Mouse (Mus musculus) MEL (cell line): Measurements from ENCODE around the gene Fhl2. TPM values are rescaled to one million over a fixed set of nuclear protein-coding genes. Genes with fewer than 3 reads are reported as not detected.

ENCODE experiments used
- DNase-seq: peaks from one replicate; pipeline ENCODE4 v3.0.0; 2011; ENCODE audit warnings: low read depth, low spot score
- H3K27ac ChIP-seq: 2 replicates; pipeline ENCODE4 v1.5.1; 2012; ENCODE audit warnings: low read depth, mild to moderate bottlenecking, control low read depth, low read length, moderate library complexity; ENCODE audit not compliant: control insufficient read depth
- H3K27me3 ChIP-seq, 2 experiments: fragments of 150-350 bp in 1 of 2; sonication (generic) in 1 of 2; 2 replicates each; pipeline ENCODE4 v1.6.1; 2012; ENCODE audit warnings: low read length in 2 of 2, mild to moderate bottlenecking in 2 of 2, improper control_type of control experiment in 1 of 2, moderate library complexity in 1 of 2; ENCODE audit not compliant: insufficient read depth in 2 of 2, control insufficient read depth in 1 of 2
- H3K36me3 ChIP-seq, 2 experiments: 2 replicates each; pipeline ENCODE4 v1.6.1; 2012 to 2014; ENCODE audit warnings: low read length in 2 of 2, improper control_type of control experiment in 1 of 2, inconsistent platforms in 1 of 2, mild to moderate bottlenecking in 1 of 2; ENCODE audit not compliant: insufficient read depth in 2 of 2, control insufficient read depth in 1 of 2
- H3K4me1 ChIP-seq, 2 experiments: fragments of 150-350 bp in 1 of 2; sonication (generic) in 1 of 2; 2 replicates each; pipeline ENCODE4 v1.6.1; 2012; ENCODE audit warnings: low read length in 2 of 2, improper control_type of control experiment in 1 of 2, mild to moderate bottlenecking in 1 of 2; ENCODE audit not compliant: insufficient read depth in 2 of 2, control insufficient read depth in 1 of 2
- H3K4me3 ChIP-seq, 2 experiments: fragments of 150-350 bp in 1 of 2; sonication (generic) in 1 of 2; 2 replicates each; pipeline ENCODE4 v1.5.1; 2012; ENCODE audit warnings: low read depth in 2 of 2, low read length in 2 of 2, mild to moderate bottlenecking in 2 of 2, moderate library complexity in 2 of 2, control low read depth in 1 of 2, improper control_type of control experiment in 1 of 2; ENCODE audit not compliant: control insufficient read depth in 1 of 2, insufficient read depth in 1 of 2
- H3K79me2 ChIP-seq: 2 replicates; pipeline ENCODE4 v1.6.1; 2012; ENCODE audit warnings: mild to moderate bottlenecking, low read length, moderate library complexity; ENCODE audit not compliant: control insufficient read depth, poor library complexity, insufficient read depth
- H3K9ac ChIP-seq: 2 replicates; pipeline ENCODE4 v1.6.1; 2012; ENCODE audit warnings: low read depth, mild to moderate bottlenecking, control low read depth, low read length, moderate library complexity; ENCODE audit not compliant: control insufficient read depth, poor library complexity, severe bottlenecking
- H3K9me3 ChIP-seq: fragments of 150-350 bp; sonication (generic); replicated peaks from 2 replicates; pipeline ENCODE4 v1.6.1; 2012; ENCODE audit warnings: mild to moderate bottlenecking, low read length, improper control_type of control experiment, moderate library complexity; ENCODE audit not compliant: insufficient read depth
- CHD2 ChIP-seq: IDR thresholded peaks from 2 replicates; pipeline ENCODE4 v1.6.1; 2011; ENCODE audit warnings: low read length, improper control_type of control experiment
- CTCF ChIP-seq, 3 experiments: IDR thresholded peaks in 2 of 3; conservative IDR thresholded peaks in 1 of 3; 2 replicates each; pipeline ENCODE4 v1.5.1; 2011 to 2012; ENCODE audit warnings: low read length in 3 of 3, low read depth in 2 of 3, mild to moderate bottlenecking in 2 of 3, improper control_type of control experiment in 1 of 3, inconsistent platforms in 1 of 3, mixed read lengths in 1 of 3, moderate library complexity in 1 of 3; ENCODE audit not compliant: control insufficient read depth in 1 of 3, insufficient read depth in 1 of 3, poor library complexity in 1 of 3, severe bottlenecking in 1 of 3
- ETS1 ChIP-seq: IDR thresholded peaks from 2 replicates; pipeline ENCODE4 v1.6.1; 2012; ENCODE audit warnings: low read depth, mild to moderate bottlenecking, inconsistent platforms, low read length, improper control_type of control experiment, moderate library complexity
- GABPA ChIP-seq: IDR thresholded peaks from 2 replicates; pipeline ENCODE4 v1.6.1; 2012; ENCODE audit warnings: low read depth, mild to moderate bottlenecking, inconsistent platforms, low read length, improper control_type of control experiment, moderate library complexity
- HCFC1 ChIP-seq: IDR thresholded peaks from 2 replicates; pipeline ENCODE4 v1.6.1; 2012; ENCODE audit warnings: low read depth, mild to moderate bottlenecking, inconsistent platforms, low read length, improper control_type of control experiment, moderate library complexity
- JUND ChIP-seq: IDR thresholded peaks from 2 replicates; pipeline ENCODE4 v1.6.1; 2011; ENCODE audit warnings: low read depth, mild to moderate bottlenecking, improper control_type of control experiment, low read length
- KAT2A ChIP-seq: conservative IDR thresholded peaks from 2 replicates; pipeline ENCODE4 v1.6.1; 2012; ENCODE audit warnings: low read depth, low read length, improper control_type of control experiment, inconsistent platforms
- MYB ChIP-seq: IDR thresholded peaks from 2 replicates; pipeline ENCODE4 v1.6.1; 2011; ENCODE audit warnings: mild to moderate bottlenecking, low read depth, low read length, improper control_type of control experiment
- MYC ChIP-seq: IDR thresholded peaks from 2 replicates; pipeline ENCODE4 v1.6.1; 2011; ENCODE audit warnings: low read depth, mild to moderate bottlenecking, low read length, improper control_type of control experiment, moderate library complexity
- NELFE ChIP-seq: IDR thresholded peaks from 2 replicates; pipeline ENCODE4 v1.6.1; 2011; ENCODE audit warnings: low read depth, low read length, improper control_type of control experiment
- POLR2A ChIP-seq, 2 experiments: IDR thresholded peaks; 2 replicates each; pipeline ENCODE4 v1.6.1; 2011 to 2012; ENCODE audit warnings: low read length in 2 of 2, mild to moderate bottlenecking in 2 of 2, control low read depth in 1 of 2, improper control_type of control experiment in 1 of 2, low read depth in 1 of 2, moderate library complexity in 1 of 2; ENCODE audit not compliant: control insufficient read depth in 1 of 2, insufficient read depth in 1 of 2, poor library complexity in 1 of 2
- TBP ChIP-seq: IDR thresholded peaks from 2 replicates; pipeline ENCODE4 v1.8.0; 2011; ENCODE audit warnings: low read depth, low read length, improper control_type of control experiment
- UBTF ChIP-seq: IDR thresholded peaks from 2 replicates; pipeline ENCODE4 v1.6.1; 2012; ENCODE audit warnings: low read depth, mild to moderate bottlenecking, inconsistent platforms, low read length, improper control_type of control experiment, moderate library complexity, borderline replicate concordance; ENCODE audit not compliant: insufficient read depth
- USF1 ChIP-seq: IDR thresholded peaks from 2 replicates; pipeline ENCODE4 v1.6.1; 2014; ENCODE audit warnings: low read depth, mild to moderate bottlenecking, inconsistent platforms, low read length, improper control_type of control experiment, moderate library complexity
- USF2 ChIP-seq, 2 experiments: IDR thresholded peaks; 2 replicates each; pipeline ENCODE4 v1.6.1; 2011 to 2012; ENCODE audit warnings: improper control_type of control experiment in 2 of 2, low read length in 2 of 2, borderline replicate concordance in 1 of 2, inconsistent platforms in 1 of 2, low read depth in 1 of 2, mild to moderate bottlenecking in 1 of 2; ENCODE audit not compliant: insufficient read depth in 1 of 2
- ZKSCAN1 ChIP-seq: IDR thresholded peaks from 2 replicates; pipeline ENCODE4 v1.6.1; 2012; ENCODE audit warnings: low read depth, mild to moderate bottlenecking, inconsistent platforms, low read length, improper control_type of control experiment, moderate library complexity
- ZNF384 ChIP-seq: IDR thresholded peaks from 2 replicates; pipeline ENCODE4 v1.6.1; 2012; ENCODE audit warnings: low read depth, mild to moderate bottlenecking, inconsistent platforms, low read length, improper control_type of control experiment
- polyA plus RNA-seq, 2 experiments: library from polyadenylated mRNA; stranded (reverse) in 1 of 2; unstranded in 1 of 2; fragments of >175 nt in 1 of 2; fragments of >200 nt in 1 of 2; gene quantifications; 2 replicates each; pipeline versions ENCODE4 v1.2.1 to v1.2.4; 2012; ENCODE audit warnings: low replicate concordance in 2 of 2, low read depth in 1 of 2; ENCODE audit not compliant: insufficient read length in 2 of 2, insufficient read depth in 1 of 2, missing spikeins in 1 of 2
- total RNA-seq: library from RNA; depleted of rRNA; stranded (reverse); fragments of 300-350 nt; gene quantifications from 2 replicates; pipeline ENCODE4 v1.2.3, GENCODE M21; 2012

Gene Fhl2
- total and polyA plus RNA-seq, 3 experiments: not detected

- H3K4me1 ChIP-seq: peaks cover 0 to 5% of the 10 kb centered on the region in 2 experiments; a peak in 1 of 4 replicates
- no peaks in the 10 kb centered on the region for H3K79me2 ChIP-seq
- no peak overlapping the region for H3K9ac ChIP-seq
- TF ChIP-seq JUND (no peak), MYC (no peak), CHD2 (no peak), MYB (no peak), NELFE (no peak), ZKSCAN1 (no peak), POLR2A (IDR thresholded peaks at IDR 0.05; ENCODE audit: control insufficient read depth in 1 of 2, insufficient read depth in 1 of 2, low read depth in 1 of 2, low read length in 2 of 2, poor library complexity in 1 of 2) (no peak)
- TF ChIP-seq, all 39 proteins: peak for 0
- Histone ChIP-seq H3K27ac (no peak overlapping the region), H3K36me3 (peaks cover 0 to 2% of the 10 kb centered on the region in 2 experiments; a peak in 2 of 4 replicates), H3K4me3 (no peak overlapping the region), H3K27me3 (no peaks in the 10 kb centered on the region), H3K9me3 (no peaks in the 10 kb centered on the region)
- no peak for DNase-seq
These were observed 27.6 kb downstream of the Fhl2 start for GRCm38 (mm10) chr1:43169227-43169626.

- H3K36me3 ChIP-seq: peaks cover 0 to 2% of the 10 kb centered on the region in 2 experiments; a peak in 2 of 4 replicates
- no peaks in the 10 kb centered on the region for H3K79me2 ChIP-seq
- no peak overlapping the region for H3K27ac ChIP-seq
- H3K4me3 ChIP-seq: no peak overlapping the region
- no peak overlapping the region for H3K9ac ChIP-seq
- H3K4me1 ChIP-seq: peaks cover 0 to 5% of the 10 kb centered on the region in 2 experiments; a peak in 1 of 4 replicates
- H3K27me3 ChIP-seq: no peaks in the 10 kb centered on the region
- no peak for DNase-seq
- no peak for TF ChIP-seq CTCF (IDR thresholded peaks at IDR 0.05 in 2 of 3, conservative IDR thresholded peaks at IDR 0.05 in 1 of 3; ENCODE audit: control insufficient read depth in 1 of 3, insufficient read depth in 1 of 3, low read depth in 2 of 3, low read length in 3 of 3, poor library complexity in 1 of 3, severe bottlenecking in 1 of 3)
- no peak for TF ChIP-seq TBP
- TF ChIP-seq USF1: no peak
- no peak for TF ChIP-seq KAT2A
- no peak for TF ChIP-seq NELFE
- TF ChIP-seq GABPA: no peak
- TF ChIP-seq JUND: no peak
- no peak for TF ChIP-seq ETS1
- no peak for TF ChIP-seq ZNF384
- TF ChIP-seq USF2 (IDR thresholded peaks at IDR 0.05; ENCODE audit: borderline replicate concordance in 1 of 2, insufficient read depth in 1 of 2, low read depth in 1 of 2, low read length in 2 of 2): no peak
- TF ChIP-seq MYB: no peak
- no peaks in the 10 kb centered on the region for H3K9me3 ChIP-seq
These were observed 28.2 kb downstream of the Fhl2 start for GRCm38 (mm10) chr1:43168618-43169017.

- Histone ChIP-seq H3K9ac (no peak overlapping the region), H3K9me3 (no peaks in the 10 kb centered on the region), H3K36me3 (peaks cover 0 to 2% of the 10 kb centered on the region in 2 experiments; a peak in 2 of 4 replicates), H3K27me3 (no peaks in the 10 kb centered on the region), H3K27ac (no peak overlapping the region), H3K79me2 (no peaks in the 10 kb centered on the region), H3K4me1 (peaks cover 0 to 5% of the 10 kb centered on the region in 2 experiments; a peak in 1 of 4 replicates), H3K4me3 (no peak overlapping the region)
- TF ChIP-seq UBTF (no peak), TBP (no peak), HCFC1 (no peak), MYC (no peak)
- DNase-seq: no peak
These were observed 28.8 kb downstream of the Fhl2 start for GRCm38 (mm10) chr1:43168026-43168425.
